Mouse (Mus musculus) midbrain, embryonic 13.5 days (tissue): ENCODE measurements around the gene Nlgn2. TPM values are rescaled to one million over a fixed set of nuclear protein-coding genes. Genes with fewer than 3 reads are reported as not detected.
"Not testable (repeated sequence)": the region's sequence is repeated elsewhere in the genome, so short reads cannot be mapped to it uniquely, and the experiment has no call there.

Experiments
- ATAC-seq: fragments of 200-750 bp; cut with Nextera tagmentation; 2 replicates; pipeline ENCODE4 v1.8.0; 2017; ENCODE audit warnings: mild to moderate bottlenecking, moderate TSS enrichment, moderate library complexity
- H3K27ac ChIP-seq: fragments of 300-500 bp; sonication (generic); 2 replicates; pipeline ENCODE4 v1.5.1; 2015; ENCODE audit warnings: inconsistent platforms, mild to moderate bottlenecking, moderate library complexity
- H3K27me3 ChIP-seq: fragments of 300-500 bp; sonication (generic); 2 replicates; pipeline ENCODE4 v1.6.1; 2015; ENCODE audit warnings: mild to moderate bottlenecking, inconsistent platforms
- H3K36me3 ChIP-seq: fragments of 300-500 bp; sonication (generic); 2 replicates; pipeline ENCODE4 v1.6.1; 2015; ENCODE audit warnings: mild to moderate bottlenecking, inconsistent platforms
- H3K4me1 ChIP-seq: fragments of 300-500 bp; sonication (generic); replicated peaks from 2 replicates; pipeline ENCODE4 v1.6.1; 2015; ENCODE audit warnings: inconsistent platforms
- H3K4me2 ChIP-seq: fragments of 300-500 bp; sonication (generic); replicated peaks from 2 replicates; pipeline ENCODE4 v1.6.1; 2015; ENCODE audit warnings: moderate library complexity, mild to moderate bottlenecking, inconsistent platforms
- H3K4me3 ChIP-seq: fragments of 300-500 bp; sonication (generic); replicated peaks from 2 replicates; pipeline ENCODE4 v1.5.1; 2015; ENCODE audit warnings: mild to moderate bottlenecking, inconsistent platforms
- H3K9ac ChIP-seq: fragments of 300-500 bp; sonication (generic); replicated peaks from 2 replicates; pipeline ENCODE4 v1.6.1; 2015; ENCODE audit warnings: mild to moderate bottlenecking, inconsistent platforms
- H3K9me3 ChIP-seq: fragments of 300-500 bp; sonication (generic); 2 replicates; pipeline ENCODE4 v1.6.1; 2016; ENCODE audit warnings: mild to moderate bottlenecking, inconsistent platforms
- WGBS: fragments of 180-500 bp; shearing (Covaris S2); methylation state at CpG from one replicate; pipeline ENCODE4 v1.1.7; 2015; 5-methylcytosine and 5-hydroxymethylcytosine counted together
- polyA plus RNA-seq: library from polyadenylated mRNA; unstranded; fragments of >200 nt; fragmentation: Nextera tagmentation; extraction: Ambion mirVana; gene quantifications from 2 replicates; pipeline ENCODE4 v1.2.1, GENCODE M21; 2015

Nlgn2 gene
- polyA plus RNA-seq, 1 experiment from 2014 or later: 21.3 TPM

DNA sequence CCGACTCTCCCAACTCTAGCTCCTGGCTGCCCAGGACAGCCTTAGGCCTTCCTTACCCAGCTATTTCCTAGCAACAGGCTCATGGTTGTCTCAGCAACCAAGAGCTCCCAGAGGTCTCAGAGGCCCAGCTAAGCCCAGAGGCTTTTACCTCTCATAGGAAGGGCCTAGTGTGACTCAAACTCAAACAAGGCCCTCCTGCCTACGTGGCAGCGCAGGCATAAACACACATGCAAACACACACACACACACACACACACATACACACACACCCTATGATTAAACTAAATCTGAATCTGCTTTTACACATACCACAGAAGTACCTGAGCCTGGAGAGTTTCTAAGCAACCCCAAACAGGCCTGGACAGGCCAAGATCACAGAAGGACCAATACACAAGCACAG is 40.8 kb upstream of the Nlgn2 start:
- Histone ChIP-seq H3K27ac (no peak overlapping the region), H3K9me3 (no peaks in the 10 kb centered on the region), H3K4me2 (0 out of 2 replicates have a peak overlapping the region, but pooled peaks have one; percentile 2), H3K4me3 (no peak overlapping the region), H3K36me3 (no peaks in the 10 kb centered on the region), H3K4me1 (peaks cover 34% of the 10 kb centered on the region), H3K27me3 (peaks cover 25% of the 10 kb centered on the region), H3K9ac (no peak overlapping the region; the same call in 1 of the 2 replicates)
- no peak for ATAC-seq
- 68% methylated on average over 3 of the region's 3 CpGs for WGBS

DNA sequence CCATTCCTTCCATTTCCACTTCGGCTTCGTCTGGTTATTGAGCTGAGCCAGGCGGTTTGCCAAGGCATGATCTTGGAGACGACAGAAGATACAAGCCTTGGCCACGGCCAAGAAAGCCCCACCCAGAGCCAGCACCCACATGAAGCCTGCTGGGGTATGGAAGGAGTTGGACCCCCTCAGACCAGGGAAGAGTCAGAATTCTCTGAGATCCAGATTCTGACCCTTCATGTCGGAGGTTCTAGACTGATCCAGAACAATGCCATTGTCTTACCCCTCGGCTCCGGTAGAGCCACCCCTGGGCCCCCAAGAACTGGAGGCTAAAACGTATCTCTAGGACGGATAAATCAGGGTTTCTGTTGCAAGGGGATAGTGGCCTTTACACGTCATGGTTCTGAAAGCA is 40.3 kb upstream of the Nlgn2 start, which contains the start of gene Tmem95:
TSS of gene Tmem95 (minus strand) at position 141 of the 400 bp plus-strand sequence.
- no peak for ATAC-seq
- Histone ChIP-seq H3K9ac (peak within 1 kb of the TSS; percentile 10; the same call in 1 of the 2 replicates), H3K4me3 (peak within 1 kb of the TSS; percentile 17), H3K4me1 (peaks cover 34% of the 10 kb centered on the region), H3K36me3 (no peaks in the 10 kb centered on the region), H3K27ac (peak within 1 kb of the TSS; percentile 14; the same call in 1 of the 2 replicates), H3K4me2 (peak within 1 kb of the TSS; percentile 37), H3K9me3 (no peaks in the 10 kb centered on the region), H3K27me3 (peaks cover 25% of the 10 kb centered on the region)
- 90% methylated on average over 11 of the region's 11 CpGs for WGBS

DNA sequence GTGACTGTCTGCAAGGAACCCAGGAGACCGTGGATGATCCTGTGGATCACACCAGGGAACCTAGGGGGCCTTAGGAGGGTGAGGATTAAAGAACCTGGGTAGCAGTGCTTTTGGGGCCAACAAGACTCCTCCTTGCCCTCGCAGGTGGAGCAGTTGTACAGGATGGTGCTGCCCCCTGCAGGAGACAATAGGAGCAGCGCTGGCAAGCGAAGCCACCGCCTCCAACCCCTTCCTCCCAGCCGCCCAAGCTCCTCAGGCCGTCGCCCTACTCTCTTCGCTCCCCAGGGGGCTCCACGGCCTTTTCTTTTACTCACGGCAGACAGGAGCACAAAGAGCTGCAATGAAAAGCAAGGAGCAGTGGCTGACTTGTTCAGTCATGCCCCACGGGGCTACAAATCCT is 39.3 kb upstream of the Nlgn2 start:
- Histone ChIP-seq H3K9me3 (no peaks in the 10 kb centered on the region), H3K9ac (0 out of 2 replicates have a peak overlapping the region, but pooled peaks have one; percentile 10), H3K36me3 (no peaks in the 10 kb centered on the region), H3K27me3 (peaks cover 17% of the 10 kb centered on the region), H3K4me2 (peak overlapping the region; percentile 37), H3K4me3 (peak overlapping the region; percentile 17), H3K4me1 (peaks cover 34% of the 10 kb centered on the region), H3K27ac (peak overlapping the region; percentile 14; the same call in 1 of the 2 replicates)
- peak; percentile 44 for ATAC-seq
- whole genome bisulfite sequencing: 1% methylated on average over 12 of the region's 12 CpGs

DNA sequence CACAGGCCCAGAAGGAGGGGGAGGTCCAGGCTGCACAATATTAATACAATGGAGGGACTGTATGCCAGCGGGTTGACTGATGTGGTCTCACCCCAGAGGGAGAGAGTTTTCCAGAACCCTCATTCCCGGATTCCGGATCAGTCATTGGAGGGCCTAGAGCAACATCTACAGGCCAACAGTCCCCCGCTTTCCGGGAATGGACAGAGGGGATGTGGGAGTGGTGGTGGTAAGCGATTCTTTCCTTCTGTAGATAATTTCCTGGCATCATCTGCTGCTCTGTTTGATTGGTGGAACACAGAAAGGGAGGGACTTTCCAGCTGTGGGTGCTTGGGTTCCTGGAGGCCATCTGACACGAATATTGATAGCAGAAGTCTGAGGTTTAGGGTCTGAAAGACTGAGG is 38.6 kb upstream of the Nlgn2 start:
- H3K4me1 ChIP-seq: peaks cover 29% of the 10 kb centered on the region

DNA sequence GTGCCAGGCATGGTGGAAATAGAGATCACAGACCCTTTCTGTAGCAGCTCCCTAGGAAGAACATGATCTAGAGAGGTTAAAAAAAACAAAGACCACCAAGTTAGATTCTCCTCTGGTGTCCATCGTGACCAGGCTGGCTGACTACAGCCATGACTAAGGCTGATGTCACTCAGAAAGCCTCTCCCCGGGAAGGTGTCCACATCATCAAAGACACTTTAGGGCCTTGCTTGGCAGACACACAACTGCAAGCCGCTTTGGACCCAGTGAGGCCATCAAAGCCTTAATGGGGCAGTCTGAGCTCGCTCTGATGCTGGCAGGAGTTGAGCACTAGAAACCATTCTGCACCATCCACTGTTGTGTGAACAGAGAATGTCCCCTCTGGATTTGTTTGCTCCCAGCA is 34.9 kb upstream of the Nlgn2 start:
- Histone ChIP-seq H3K4me2 (no peak overlapping the region), H3K27ac (no peak overlapping the region), H3K36me3 (no peaks in the 10 kb centered on the region), H3K4me1 (peaks cover 6% of the 10 kb centered on the region; the same call in 1 of the 2 replicates), H3K9ac (no peak overlapping the region), H3K27me3 (no peaks in the 10 kb centered on the region), H3K9me3 (no peaks in the 10 kb centered on the region), H3K4me3 (no peak overlapping the region)
- 85% methylated on average over 4 of the region's 4 CpGs for WGBS
- ATAC-seq: no peak

More for the DNA sequence above, 38.6 kb upstream of the Nlgn2 start:
- Histone ChIP-seq H3K36me3 (no peaks in the 10 kb centered on the region), H3K9me3 (no peaks in the 10 kb centered on the region), H3K4me3 (no peak overlapping the region), H3K4me2 (no peak overlapping the region), H3K27me3 (peaks cover 11% of the 10 kb centered on the region), H3K27ac (no peak overlapping the region), H3K9ac (no peak overlapping the region)
- WGBS: 79% methylated on average over 7 of the region's 7 CpGs
- no peak for ATAC-seq

DNA sequence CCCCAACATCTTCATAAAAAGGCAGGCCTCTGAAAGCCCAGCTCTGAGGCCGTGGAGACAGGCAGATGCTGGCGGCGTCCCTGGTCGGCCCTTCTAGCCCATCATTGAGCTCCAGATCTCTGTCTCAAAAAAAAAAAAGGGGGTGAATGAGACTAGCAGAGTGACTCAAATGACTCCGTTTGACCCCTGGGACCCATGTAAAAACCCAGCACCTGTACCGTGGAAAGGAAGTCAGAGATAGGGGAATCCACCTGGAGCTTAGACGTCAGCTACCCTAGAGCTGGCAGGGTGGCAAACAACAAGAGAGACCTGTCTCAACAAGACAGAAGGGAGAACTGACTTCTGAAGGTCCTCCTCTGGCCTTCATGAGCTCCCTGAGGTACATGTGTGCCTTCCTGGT is 34.2 kb upstream of the Nlgn2 start:
- H3K9me3 ChIP-seq: no peaks in the 10 kb centered on the region
- H3K4me2 ChIP-seq: no peak overlapping the region
- no peaks in the 10 kb centered on the region; the same call in 1 of the 2 replicates for H3K4me1 ChIP-seq
- 88% methylated on average over 7 of the region's 7 CpGs for WGBS
- H3K27me3 ChIP-seq: no peaks in the 10 kb centered on the region
- H3K9ac ChIP-seq: no peak overlapping the region
- no peak overlapping the region for H3K4me3 ChIP-seq
- H3K27ac ChIP-seq: no peak overlapping the region
- no peak for ATAC-seq
- no peaks in the 10 kb centered on the region for H3K36me3 ChIP-seq

DNA sequence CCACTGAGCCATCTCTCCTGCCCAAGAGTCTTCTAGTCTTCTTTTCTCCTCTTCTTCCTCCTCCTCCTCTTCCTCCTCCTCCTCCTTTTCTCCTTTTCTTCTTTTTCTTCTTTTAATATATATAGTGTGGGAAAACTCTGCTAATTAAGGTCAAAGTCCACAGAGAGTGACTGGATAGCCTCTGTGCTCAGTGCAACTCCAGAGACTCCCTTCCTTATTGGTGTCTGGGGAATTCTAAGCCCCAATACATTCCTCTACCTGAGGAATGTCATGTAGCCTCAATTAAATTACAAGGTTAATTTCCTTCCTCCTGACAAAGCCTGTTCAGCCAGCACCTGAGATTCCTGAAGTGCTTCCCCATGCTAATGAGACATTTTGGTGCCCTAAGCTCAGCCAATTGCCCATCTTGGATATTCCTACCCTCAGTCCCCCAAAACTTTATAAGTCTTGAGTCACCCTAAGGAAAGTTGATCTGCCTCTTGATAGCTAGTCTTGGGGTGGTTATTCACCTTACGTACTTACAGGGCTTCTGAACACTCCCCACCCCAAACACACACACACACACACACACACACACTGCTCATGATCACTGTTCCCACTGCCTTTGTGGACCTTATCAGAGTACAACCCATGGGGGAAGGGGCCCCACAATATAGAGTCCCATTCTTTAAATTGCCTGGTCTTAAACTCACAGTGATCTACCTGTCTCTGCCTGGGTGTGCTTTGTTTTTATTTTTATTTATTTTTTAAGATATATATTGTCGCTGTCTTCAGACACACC is 32.9 kb upstream of the Nlgn2 start:
- no peak overlapping the region for H3K4me3 ChIP-seq
- H3K9me3 ChIP-seq: no peaks in the 10 kb centered on the region
- no peaks in the 10 kb centered on the region for H3K27me3 ChIP-seq
- H3K9ac ChIP-seq: no peak overlapping the region
- H3K4me1 ChIP-seq: no peaks in the 10 kb centered on the region
- H3K27ac ChIP-seq: no peak overlapping the region
- no peaks in the 10 kb centered on the region for H3K36me3 ChIP-seq
- no peak for ATAC-seq
- no peak overlapping the region for H3K4me2 ChIP-seq
- 93% methylated on average over 2 of the region's 2 CpGs for WGBS

DNA sequence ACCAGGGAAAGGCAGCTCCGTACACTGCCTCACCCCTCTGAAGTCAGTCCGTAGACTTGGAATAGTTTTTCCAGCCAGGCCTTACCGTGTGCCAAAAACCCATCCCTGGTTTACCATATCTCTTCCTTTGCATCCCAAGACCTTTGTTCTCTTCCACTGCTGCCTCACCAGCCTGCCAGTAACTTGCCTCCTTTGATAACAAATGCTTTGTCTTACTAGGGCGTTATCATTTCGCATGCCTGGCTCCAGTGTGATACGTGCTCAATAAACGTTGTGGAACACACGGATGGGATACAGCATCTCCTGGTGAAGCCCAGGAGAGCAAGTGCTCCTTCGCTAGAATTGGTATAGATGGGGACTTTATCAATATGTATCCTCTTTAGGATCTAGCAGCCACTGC is 29.8 kb upstream of the Nlgn2 start:
- no peaks in the 10 kb centered on the region for H3K9me3 ChIP-seq
- H3K4me3 ChIP-seq: no peak overlapping the region
- no peaks in the 10 kb centered on the region for H3K4me1 ChIP-seq
- no peaks in the 10 kb centered on the region for H3K27me3 ChIP-seq
- no peak overlapping the region for H3K9ac ChIP-seq
- no peak overlapping the region for H3K4me2 ChIP-seq
- H3K27ac ChIP-seq: no peak overlapping the region
- no peaks in the 10 kb centered on the region for H3K36me3 ChIP-seq
- no peak for ATAC-seq
- 68% methylated on average over 9 of the region's 9 CpGs for WGBS

DNA sequence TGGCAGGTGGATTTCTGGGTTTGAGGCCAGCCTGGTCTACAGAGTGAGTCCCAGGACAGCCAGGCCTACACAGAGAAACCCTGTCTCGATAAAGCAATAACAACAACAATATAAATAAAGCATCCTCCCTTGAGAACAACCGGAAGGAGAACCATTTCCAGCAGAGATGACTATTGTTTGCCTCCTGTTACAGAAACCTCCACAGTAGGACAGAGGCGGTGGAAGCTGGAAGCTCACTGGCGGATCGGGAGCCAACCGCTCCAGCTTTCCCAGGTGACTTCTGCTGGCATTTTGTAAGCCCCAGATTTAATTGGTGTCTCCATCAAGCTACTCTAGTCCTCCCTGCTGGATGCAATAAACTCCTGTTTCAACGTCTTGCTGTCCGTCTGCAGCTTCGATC is 28.0 kb upstream of the Nlgn2 start:
- H3K36me3 ChIP-seq: no peaks in the 10 kb centered on the region
- WGBS: 86% methylated on average over 9 of the region's 9 CpGs
- ATAC-seq: no peak
- H3K9ac ChIP-seq: no peak overlapping the region
- no peak overlapping the region for H3K4me2 ChIP-seq
- H3K27ac ChIP-seq: no peak overlapping the region
- no peaks in the 10 kb centered on the region for H3K27me3 ChIP-seq
- no peak overlapping the region for H3K4me3 ChIP-seq
- H3K4me1 ChIP-seq: no peaks in the 10 kb centered on the region
- no peaks in the 10 kb centered on the region for H3K9me3 ChIP-seq

DNA sequence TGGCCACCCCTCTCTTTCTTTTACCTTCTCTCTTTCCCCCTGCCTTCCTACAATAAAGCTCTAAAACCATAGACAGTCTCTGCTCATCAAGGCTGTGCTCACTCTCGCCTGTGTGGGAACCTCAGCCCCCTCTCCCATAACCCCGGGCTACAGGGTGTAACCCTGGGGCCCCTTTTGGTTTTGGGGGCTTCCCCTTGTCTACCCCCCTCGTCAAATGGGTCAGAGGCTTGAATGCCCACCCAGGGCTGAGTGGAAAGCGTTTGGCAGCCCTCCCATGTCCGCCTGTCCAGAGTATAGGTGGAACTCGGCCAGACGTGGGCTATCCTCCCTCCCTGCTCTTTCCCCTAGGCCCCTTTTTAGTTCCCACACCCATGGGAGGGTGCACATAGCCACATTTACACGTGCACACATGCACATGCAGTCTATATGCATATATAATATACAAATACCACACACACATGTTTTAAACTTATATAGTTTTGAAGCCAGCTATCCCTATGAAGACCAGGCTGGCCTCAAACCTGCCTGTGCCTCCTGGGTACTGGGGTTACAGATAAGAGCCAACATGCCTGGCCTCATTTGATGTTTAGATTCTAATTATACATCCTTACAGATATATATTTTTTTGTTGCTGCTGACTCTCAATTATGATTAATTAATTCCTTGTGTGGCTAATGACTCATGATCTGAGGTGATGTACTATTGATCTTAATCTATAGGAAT is 26.7 kb upstream of the Nlgn2 start:
- Histone ChIP-seq H3K36me3 (no peaks in the 10 kb centered on the region), H3K27ac (no peak overlapping the region), H3K9ac (no peak overlapping the region), H3K4me1 (no peaks in the 10 kb centered on the region), H3K4me2 (no peak overlapping the region), H3K4me3 (no peak overlapping the region), H3K27me3 (peaks cover 4% of the 10 kb centered on the region), H3K9me3 (no peaks in the 10 kb centered on the region)
- no peak for ATAC-seq
- 68% methylated on average over 8 of the region's 8 CpGs for WGBS

DNA sequence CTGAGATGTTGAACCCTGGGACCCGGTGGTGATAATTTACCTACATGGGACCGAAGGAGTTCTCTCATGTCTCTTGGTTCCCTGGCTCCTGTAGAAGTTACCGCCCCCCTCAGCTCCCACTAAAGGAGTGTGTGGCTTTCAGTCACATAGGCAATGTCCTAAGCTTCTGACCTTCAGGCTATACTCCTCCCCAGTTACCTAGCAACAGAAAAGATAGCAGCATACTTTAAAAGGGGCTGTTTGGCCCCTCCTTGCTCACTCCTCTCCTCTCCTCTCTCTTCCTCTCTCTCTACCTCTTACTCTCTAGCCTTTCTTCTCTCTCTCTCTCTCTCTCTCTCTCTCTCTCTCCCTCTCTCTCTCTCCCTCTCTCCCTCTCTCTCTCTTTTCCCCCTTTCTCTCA is 26.1 kb upstream of the Nlgn2 start:
- WGBS: 87% methylated on average over 3 of the region's 3 CpGs
- H3K9ac ChIP-seq, H3K27me3 ChIP-seq, H3K27ac ChIP-seq, H3K9me3 ChIP-seq, H3K4me3 ChIP-seq, H3K4me1 ChIP-seq, H3K4me2 ChIP-seq, ATAC-seq, H3K36me3 ChIP-seq: not testable (repeated sequence)
